Mouse (Mus musculus) adipocyte (in vitro differentiated cells): Measurements from ENCODE around the gene Gm3646.

Experiments
- DNase-seq: peaks from one replicate; pipeline ENCODE4 v3.0.0-alpha.2; 2016; ENCODE audit warnings: low spot score

Gene Gm3646

DNA sequence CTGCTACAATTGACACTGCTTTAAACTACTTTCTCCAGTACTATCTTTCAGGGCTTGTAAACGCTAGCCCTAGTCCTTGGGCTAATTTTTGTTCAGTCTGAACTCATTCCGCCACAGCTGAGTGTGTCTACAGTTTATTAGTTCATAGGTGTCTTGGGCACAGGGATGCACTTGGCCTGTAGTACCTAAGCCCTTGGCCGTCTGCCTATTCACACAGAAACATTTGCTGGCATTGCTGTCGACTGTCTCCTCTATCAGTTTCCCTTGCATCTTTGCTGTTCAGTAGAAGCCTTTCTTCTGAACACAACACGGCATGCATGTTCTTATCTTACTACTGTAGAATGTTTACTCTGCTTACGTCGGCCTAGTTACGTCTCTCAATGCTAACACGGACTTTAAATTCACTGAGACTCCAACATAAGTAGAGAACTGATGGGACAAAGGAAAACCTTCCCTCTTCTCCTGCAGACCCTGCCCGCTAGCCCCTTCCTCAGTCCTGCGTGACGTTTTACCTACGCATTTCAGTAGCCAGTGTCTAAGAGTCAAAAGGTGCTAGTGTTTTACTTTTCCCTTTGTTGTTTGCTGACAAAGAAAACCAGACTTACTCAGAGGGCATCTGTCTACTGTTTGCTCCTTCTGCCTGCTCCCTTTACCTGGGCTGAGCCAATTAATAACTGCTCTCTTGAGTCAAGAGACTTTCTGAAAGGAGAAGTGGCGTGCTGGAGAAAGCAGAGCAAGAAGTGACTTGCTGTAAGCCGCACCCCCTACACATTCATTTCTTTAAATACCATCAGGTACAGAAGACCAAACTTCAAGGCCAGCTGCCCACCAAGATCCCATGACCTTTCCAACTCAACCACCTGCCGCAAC, 25.8 kb downstream of the Gm3646 start:
- no peak for DNase-seq

DNA sequence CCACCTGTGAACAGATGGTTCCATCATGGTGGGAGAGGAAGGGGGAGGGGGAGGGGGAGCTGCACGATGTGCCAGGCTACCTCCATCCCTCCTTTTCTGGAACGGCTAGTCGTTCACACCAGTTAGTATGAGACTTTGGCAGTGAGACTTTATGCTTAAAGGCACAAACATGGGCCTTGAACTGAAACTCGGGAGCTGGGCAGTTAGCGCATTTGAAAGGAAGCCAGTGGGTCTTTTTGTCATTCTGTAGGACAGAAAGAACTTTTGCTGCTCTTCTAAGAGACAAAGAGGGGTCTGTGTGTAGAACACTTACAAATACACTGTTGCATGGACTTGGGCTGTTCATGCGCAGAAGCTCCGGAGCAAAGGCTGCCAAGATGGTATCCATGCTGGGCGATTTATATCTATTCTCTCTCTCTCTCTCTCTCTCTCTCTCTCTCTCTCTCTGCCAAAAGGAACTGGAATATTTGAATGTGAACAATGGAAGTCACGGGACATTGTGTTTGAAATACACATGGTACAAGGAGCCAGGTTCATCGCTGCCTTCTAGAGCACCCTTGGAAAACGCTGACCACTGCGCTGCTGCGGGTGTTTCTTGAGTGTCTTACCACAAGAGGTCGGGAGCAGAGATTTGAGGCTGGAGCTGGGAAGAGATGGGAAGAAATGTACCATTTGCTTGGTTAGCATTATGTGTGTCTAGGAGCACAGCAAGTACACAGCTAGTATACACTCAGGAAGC, 31.0 kb downstream of the Gm3646 start:
- no peak for DNase-seq

DNA sequence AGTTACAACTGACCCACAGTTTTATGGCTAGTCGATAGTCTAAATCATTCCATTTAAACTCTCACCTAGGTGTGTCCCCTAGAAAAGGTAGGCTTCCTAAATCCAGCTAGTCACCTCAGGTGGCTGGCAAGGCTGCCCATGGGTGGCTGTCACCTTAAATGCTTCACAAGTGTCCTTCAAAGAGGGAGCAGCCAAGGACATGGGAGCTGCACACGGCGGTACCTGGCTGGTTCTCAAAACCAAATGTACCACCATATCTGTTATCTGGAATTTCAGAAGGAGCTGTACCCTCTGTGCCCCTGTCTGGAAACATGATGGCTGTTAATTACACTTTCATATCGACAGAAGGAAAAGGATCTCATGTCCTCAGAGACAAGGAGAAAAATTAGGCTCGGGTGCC, 31.6 kb downstream of the Gm3646 start:
- DNase-seq = no peak

DNA sequence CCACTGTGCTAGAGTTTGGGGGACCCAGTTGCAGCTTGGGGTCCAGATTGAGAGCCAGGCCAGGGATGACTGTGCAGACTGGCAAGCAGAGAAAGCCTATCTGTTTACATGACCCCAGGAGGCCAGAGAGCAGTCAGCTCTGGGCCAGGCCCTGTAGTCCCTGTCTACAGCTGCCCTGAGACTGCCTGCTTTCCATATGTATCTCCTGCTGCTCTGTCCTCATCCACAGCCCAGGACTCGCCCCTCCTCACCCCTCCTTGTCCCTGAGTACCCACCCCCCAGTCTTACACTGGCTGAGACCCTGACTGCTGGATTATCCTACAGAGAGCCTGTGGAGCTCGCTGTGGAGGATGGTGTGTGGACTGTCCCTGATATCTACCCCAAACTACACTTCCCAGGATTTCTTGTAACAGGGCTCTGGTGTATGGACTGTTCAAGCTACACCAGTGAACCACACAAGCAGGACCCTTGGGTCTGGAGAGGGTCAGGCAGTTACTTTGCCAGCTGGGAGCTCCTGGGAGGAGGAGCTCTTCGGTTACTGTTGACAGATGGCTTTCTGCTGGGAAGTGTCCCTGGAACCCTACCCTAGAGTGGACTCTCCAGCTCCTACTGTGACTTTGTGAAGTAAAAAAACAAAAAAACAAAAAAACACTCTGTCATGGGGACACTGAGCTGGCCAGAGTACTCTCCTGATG, 32.6 kb downstream of the Gm3646 start:
- DNase-seq = peak; percentile 50

DNA sequence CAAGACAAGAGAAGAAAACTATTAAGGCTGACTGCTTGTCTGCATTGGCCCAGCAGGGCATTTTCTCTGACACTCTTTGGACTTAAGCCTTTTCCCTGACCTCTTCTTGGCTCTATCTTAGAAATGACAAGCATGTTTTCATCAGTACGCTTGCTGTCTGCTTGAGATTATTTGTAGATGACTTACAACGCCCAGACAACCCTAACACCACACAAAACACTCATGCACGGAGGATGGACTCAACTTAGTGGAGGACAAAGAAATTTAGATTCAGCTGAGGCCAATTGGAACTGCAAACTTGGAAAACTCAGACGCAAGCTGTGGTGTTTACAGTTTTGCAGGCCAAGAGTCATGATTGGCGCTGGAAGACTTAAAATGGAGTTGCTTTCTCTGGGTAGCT, 34.7 kb downstream of the Gm3646 start:
- peak; percentile 53 for DNase-seq

DNA sequence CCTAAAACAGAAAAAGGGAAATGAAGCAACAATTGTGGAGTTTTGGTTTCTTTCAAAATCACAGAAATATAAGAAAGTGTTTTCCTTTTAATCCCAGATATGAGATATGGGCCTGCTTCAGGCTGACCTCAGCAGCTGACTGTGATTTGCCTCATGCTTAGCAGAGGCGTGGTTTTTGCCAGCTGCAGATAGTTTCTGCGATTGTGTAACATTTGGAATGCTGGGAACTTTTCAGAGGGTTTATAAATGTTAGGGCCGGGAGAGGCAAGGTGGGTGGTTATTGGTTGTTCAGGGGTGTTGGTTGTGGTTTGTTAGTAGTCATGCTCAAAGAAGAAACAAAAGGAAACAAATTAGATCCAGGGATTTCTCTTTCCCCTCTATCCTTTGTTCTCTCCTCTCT, 37.1 kb downstream of the Gm3646 start:
- DNase-seq = no peak

DNA sequence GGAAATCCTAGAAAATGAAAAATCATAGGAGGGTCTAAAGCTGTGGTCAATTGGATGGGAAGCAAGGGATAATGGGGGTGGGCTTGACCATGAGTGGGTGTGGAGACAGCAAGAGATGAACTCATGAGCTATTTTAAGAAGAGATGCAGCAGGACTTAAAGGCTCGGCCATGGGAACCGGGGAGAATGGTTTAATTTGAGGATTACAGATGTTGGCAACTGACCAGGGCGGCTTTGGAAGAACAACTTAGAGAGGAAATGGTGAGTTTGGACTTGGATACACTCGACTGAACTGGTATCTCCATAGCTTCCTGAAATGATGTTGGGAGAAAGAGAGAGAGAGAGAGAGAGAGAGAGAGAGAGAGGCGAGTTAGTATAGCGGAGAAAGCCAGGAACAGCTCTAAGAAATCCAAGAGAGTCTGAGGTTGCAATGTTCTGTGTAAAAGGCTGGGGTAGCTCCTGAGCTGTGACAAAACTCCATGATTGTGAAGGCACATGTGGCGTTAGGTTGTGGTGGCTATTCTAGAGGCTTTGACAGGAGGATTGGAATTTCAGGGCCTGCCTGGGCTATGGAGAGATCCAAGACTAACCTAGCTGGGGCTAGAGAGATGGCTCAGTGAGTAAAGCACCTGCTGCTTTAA, 39.2 kb downstream of the Gm3646 start:
- DNase-seq = no peak

DNA sequence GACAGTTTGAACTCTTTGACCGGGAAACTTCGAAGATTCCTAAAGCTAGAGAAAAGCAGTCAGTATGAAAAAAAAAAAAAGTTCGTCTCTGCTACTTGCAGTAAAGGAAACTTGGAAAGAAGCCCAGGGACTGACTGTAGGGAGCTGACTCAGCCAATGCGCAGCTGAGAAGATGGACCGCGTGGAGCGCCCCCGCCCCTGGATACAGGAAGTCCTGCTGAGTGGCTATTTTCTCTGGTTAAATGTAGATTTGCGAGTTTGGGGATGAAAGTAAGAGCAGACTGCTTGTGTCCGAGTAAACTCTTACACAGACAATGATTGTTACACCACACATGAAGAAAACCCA, 43.1 kb downstream of the Gm3646 start:
- DNase-seq = peak; percentile 97

DNA sequence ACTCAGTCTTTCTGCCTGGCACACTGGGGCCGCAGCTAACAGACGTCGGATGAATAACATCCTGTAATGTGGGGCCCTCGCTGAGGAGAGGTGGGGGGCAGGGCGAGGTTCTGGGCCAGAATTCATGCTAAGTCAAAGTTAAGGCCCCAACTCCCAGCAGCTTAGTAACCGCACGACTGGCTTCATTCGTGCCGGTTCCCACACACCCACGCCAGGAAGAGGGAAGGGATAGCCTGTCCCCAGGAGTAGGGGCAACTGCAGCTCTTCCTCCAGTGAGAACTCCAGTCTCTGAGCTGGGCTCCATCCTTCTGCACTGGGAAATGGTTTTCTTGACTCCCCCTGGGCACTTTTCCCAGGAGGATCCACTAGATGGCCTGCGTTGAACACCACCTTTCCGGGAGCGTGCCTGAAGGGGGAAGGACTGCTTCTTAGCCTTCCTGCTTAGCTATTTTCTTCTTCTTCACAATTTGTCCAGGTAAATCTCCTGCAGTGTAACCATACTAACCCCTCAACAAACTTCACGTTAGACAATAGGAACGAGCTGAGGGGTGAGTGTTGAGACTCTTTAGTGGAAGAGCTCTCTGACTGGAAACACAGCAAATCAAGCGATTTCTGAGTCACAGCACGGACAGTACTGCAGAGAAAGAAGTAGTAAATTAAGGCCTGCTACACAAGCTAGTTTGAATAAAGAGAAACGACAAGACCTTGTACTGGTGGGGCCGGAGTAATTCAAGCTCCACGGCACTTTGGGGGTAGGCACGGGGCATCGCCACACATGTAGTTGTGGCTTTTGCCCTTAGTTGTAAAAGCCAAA, 43.7 kb downstream of the Gm3646 start:
- DNase-seq = peak; percentile 92

DNA sequence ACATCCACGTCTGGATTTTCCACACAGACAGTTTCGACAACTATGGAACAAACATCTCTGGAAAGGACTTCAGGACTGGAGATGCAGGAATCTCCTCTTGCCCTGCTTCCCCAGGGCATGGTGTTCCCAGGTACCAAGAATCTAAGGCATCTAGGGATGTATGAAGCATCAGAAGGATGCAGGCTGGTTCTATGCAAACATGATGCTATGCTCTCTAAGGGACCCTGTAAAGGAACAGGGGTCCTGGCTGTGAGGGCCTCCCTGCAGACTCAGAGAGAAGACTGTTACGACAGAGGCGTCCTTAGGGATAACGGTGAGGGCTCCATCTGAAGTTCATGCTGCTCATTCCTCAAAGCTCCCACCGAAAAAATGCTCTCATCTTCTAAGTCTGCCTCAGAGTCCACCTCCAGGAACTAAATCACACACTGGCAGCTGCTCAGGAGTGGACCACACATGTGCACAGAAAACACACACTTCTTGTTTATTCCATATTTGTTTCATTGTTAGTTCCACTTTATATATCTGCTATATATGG, 44.9 kb downstream of the Gm3646 start:
- DNase-seq = no peak

DNA sequence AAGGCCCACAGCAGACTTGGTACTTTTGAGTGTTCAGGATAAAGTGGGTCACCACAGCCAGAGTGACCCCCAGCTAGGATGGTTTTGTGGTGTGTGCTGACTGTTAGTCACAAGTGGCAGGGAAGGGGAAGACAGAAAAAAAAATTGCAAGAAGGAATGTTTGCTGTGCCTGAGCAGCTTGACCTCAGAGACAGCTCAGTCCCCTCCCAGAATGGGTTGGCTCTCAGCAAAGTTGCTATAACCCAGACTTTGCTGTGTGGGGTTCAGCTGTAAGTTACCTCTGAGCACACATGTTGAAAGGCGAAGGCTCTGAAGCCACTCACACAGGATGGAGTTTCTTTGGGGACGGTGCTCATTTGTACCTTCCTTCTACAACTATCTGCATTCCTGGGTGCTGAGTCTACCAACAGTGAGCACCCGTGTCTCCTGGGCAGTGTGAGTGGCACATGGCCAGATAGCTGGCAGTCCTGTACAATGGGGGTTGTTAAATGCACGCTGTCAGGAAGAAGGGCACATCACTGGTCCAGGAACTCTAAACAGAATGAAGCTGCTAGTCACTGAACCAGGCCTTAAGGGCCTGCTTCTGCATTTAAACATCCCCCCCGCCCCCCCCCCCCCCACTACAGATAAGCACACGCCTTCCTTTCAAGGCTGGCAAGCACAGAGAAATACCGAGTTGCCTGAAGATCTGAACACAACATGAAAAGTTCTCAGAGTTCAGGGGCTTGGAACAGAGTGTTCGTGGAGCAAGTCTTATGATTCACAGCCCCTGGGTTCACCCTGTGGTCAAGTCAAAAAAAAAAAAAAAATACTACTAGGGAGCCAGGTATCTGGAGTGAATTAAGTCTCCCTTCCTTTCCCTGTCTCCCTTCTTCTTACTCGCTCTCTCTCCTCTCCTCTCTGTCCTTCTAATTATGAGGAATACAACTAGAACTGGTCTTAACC, 45.6 kb downstream of the Gm3646 start:
- DNase-seq = peak; percentile 48

DNA sequence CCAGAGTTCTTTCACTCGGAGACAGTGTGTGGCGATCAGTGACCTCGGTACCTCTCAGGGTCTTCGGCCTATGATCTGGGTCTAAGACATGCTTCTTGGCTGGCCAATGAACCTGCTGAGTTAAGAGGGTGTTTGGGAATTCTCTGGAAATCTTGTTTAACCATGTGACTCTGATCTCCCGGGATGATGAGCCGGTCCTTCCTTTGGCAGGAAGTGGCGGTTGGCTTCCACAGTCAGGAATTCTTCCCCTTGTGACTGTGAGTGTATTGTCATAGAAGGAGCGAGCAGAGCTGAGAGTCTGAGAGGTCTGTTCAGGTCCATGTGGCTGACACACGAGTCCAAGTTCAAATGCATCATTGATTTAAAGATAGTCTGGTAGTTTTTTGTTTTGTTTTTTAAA, 46.9 kb downstream of the Gm3646 start:
- DNase-seq = peak; percentile 32

DNA sequence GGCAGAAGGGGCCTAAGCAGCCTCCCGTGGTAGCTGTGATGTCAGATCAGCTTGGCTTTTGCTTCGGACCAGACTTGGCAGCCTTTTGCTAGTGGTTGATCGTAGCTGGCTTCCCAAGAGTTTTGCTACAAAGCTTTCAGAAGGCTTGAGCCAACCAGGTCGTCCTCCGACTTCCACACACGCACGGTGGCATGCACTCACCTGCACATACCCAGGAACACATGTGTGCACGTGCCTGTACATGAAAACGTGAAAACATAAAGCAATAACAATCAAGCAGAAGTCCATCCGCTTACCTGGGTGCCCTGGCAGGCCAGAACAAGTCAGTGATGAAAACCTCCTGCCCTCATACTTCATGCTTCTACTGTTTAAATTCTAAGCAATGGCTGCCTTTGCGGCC, 48.2 kb downstream of the Gm3646 start:
- DNase-seq = peak; percentile 18

DNA sequence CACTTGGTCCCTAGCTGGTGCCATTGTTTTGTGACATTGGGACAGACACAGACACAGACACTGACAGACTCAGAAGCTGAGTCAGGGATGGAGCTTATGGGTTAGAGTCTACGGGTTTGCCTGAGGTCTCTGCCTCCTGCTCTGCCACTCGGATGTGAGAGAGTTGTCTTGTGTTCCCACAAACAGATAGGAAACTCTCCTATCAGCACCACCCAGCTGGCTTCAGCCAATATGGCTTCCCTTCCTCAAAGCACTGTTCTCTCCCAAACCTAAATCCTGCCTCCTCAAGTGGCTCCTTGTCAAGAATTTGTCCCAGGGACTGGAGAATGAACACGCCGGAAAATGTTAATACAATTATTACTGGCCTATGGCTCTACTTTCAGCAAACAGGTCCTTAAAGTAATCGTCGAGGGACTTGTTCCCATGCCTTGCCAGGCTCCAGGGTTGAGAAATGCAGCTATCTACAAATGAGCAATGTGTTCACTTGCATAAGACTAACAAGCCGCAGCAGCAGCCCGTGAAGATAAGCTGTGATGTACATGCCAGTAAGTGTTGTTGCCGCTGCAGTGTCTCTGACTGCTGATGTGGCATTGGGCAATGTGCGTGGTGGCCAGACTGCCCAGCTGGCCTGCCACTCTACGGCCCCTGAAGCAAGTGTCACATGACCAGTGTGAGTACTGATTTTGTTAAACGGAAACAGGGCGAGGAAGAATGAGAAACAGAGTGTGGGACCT, 50.7 kb downstream of the Gm3646 start:
- peak; percentile 92 for DNase-seq
